Mouse (Mus musculus): ENCODE data around the gene Spp1.
"Not testable (repeated sequence)": the region's sequence is repeated elsewhere in the genome, so short reads cannot be mapped to it uniquely, and the experiment has no call there.

The Spp1 gene

GRCm38 (mm10) chr5:104433968-104434565 is 851 bp upstream of the Spp1 start:
- DNase-seq (ENCODE audit: low spot score): no peak

- DNase-seq (ENCODE audit: low spot score): no peak
Measured at GRCm38 (mm10) chr5:104436406-104437076, 1.6 kb downstream of the Spp1 start.

- DNase-seq (ENCODE audit: low spot score): no peak
Measured at GRCm38 (mm10) chr5:104442396-104442795, 7.5 kb downstream of the Spp1 start.

- no peak for DNase-seq (ENCODE audit: low spot score)
Measured at GRCm38 (mm10) chr5:104442850-104443249, 7.9 kb downstream of the Spp1 start.

- no peak for DNase-seq (ENCODE audit: low spot score)
Measured at GRCm38 (mm10) chr5:104446156-104446555, 11.2 kb downstream of the Spp1 start.

GRCm38 (mm10) chr5:104448346-104448745 is 13.4 kb downstream of the Spp1 start:
- not testable (repeated sequence) for DNase-seq (ENCODE audit: low spot score)

GRCm38 (mm10) chr5:104449491-104449890 is 14.6 kb downstream of the Spp1 start:
- no peak for DNase-seq (ENCODE audit: low spot score)

GRCm38 (mm10) chr5:104453075-104453474 is 18.2 kb downstream of the Spp1 start:
- DNase-seq (ENCODE audit: low spot score): no peak

GRCm38 (mm10) chr5:104454564-104454963 is 19.6 kb downstream of the Spp1 start:
- DNase-seq (ENCODE audit: low spot score): no peak

GRCm38 (mm10) chr5:104458832-104459705 is 24.2 kb downstream of the Spp1 start, which contains the start of gene Pkd2:
Gene Pkd2, plus strand, starts transcription at chr5:104459450.
- DNase-seq (ENCODE audit: low spot score): no peak

GRCm38 (mm10) chr5:104459706-104460455 is 25.0 kb downstream of the Spp1 start:
- no peak for DNase-seq (ENCODE audit: low spot score)

- DNase-seq (ENCODE audit: low spot score): no peak
Measured at GRCm38 (mm10) chr5:104460456-104460838, 25.5 kb downstream of the Spp1 start.

GRCm38 (mm10) chr5:104460856-104461255 is 25.9 kb downstream of the Spp1 start:
- DNase-seq (ENCODE audit: low spot score): no peak

- no peak for DNase-seq (ENCODE audit: low spot score)
Measured at GRCm38 (mm10) chr5:104465279-104465678, 30.4 kb downstream of the Spp1 start.

- DNase-seq (ENCODE audit: low spot score): no peak
Measured at GRCm38 (mm10) chr5:104465731-104466130, 30.8 kb downstream of the Spp1 start.

GRCm38 (mm10) chr5:104466816-104467215 is 31.9 kb downstream of the Spp1 start:
- DNase-seq (ENCODE audit: low spot score): no peak

- no peak for DNase-seq (ENCODE audit: low spot score)
Measured at GRCm38 (mm10) chr5:104468586-104468985, 33.7 kb downstream of the Spp1 start.

GRCm38 (mm10) chr5:104470981-104471391 is 36.1 kb downstream of the Spp1 start:
- DNase-seq (ENCODE audit: low spot score): no peak

GRCm38 (mm10) chr5:104472371-104472770 is 37.5 kb downstream of the Spp1 start:
- DNase-seq (ENCODE audit: low spot score): no peak

GRCm38 (mm10) chr5:104480367-104480766 is 45.4 kb downstream of the Spp1 start:
- no peak for DNase-seq (ENCODE audit: low spot score)

- DNase-seq (ENCODE audit: low spot score): no peak
Measured at GRCm38 (mm10) chr5:104482856-104483255, 47.9 kb downstream of the Spp1 start.

All from T-cell, adult 2 months (primary cell).